Mouse (Mus musculus): ENCODE results near the gene Prrg2. TPM values are rescaled to one million over a fixed set of nuclear protein-coding genes. Genes with fewer than 3 reads are reported as not detected.
A peak's percentile ranks its signal among the peaks of the same experiment; 100 is the strongest.

Gene Prrg2
- total and polyA plus RNA-seq, 2 experiments, result 26.1 to 74.1 TPM

GRCm38 (mm10) chr7:45092828-45093515, 30.5 kb upstream of the Prrg2 start:
- peaks cover 12% of the 10 kb centered on the region; the same call in 1 of the 2 replicates for H3K36me3 ChIP-seq (ENCODE audit: control insufficient read depth, insufficient read depth, low read length)
- H3K27ac ChIP-seq (replicated peaks; ENCODE audit: insufficient read depth, low read depth, low read length), result no peak overlapping the region
- no peak overlapping the region for H3K4me3 ChIP-seq (ENCODE audit: insufficient read depth, low read depth, low read length)
- H3K9ac ChIP-seq (ENCODE audit: low read depth, low read length), result no peak overlapping the region
- TF ChIP-seq POLR2A (IDR thresholded peaks at IDR 0.05; ENCODE audit: extremely low read depth, insufficient read depth, low read length) (no peak), CTCF (IDR thresholded peaks at IDR 0.05; ENCODE audit: low read depth, low read length) (no peak)
- no peak for DNase-seq (ENCODE audit: extremely low read depth, low read depth, low spot score)
- H3K27me3 ChIP-seq (ENCODE audit: control insufficient read depth, insufficient read depth, low read length), result no peaks in the 10 kb centered on the region
- no peaks in the 10 kb centered on the region for H3K79me2 ChIP-seq (ENCODE audit: control insufficient read depth, insufficient read depth, low read length)
- H3K4me1 ChIP-seq (ENCODE audit: control insufficient read depth, insufficient read depth, low read length), result peaks cover 3% of the 10 kb centered on the region; the same call in 1 of the 2 replicates
- 84% methylated on average over 12 of the region's 12 CpGs for WGBS

DNA sequence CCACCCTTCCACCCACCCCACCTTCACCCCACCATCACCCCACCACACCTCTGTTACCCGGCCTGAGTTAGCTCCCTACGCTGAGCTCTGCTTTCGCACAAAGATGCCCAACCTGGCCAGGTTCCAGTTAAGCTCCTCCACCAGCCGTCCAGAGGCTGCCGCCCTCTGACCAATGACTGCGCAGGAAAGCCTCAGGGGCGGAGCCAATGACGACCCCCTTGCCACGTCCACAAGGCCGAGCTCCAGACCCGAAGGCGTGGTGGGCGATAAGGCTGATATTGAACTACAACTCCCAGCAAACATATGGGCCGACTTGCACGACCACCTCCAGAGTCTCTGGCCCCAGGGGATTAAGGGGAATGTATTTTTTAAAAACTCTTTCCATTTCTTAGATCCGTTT, 29.6 kb upstream of the Prrg2 start, which contains the start of gene Rcn3:
Gene Rcn3 (minus strand): TSS at position 174 of the 400 bp plus-strand sequence.
- no peaks in the 10 kb centered on the region for H3K27me3 ChIP-seq (ENCODE audit: control insufficient read depth, insufficient read depth, low read length)
- no peaks in the 10 kb centered on the region for H3K79me2 ChIP-seq (ENCODE audit: control insufficient read depth, insufficient read depth, low read length)
- peaks cover 5% of the 10 kb centered on the region; the same call in 1 of the 2 replicates for H3K36me3 ChIP-seq (ENCODE audit: control insufficient read depth, insufficient read depth, low read length)
- peak within 1 kb of the TSS; percentile 53 for H3K4me3 ChIP-seq (ENCODE audit: insufficient read depth, low read depth, low read length)
- TF ChIP-seq CTCF (IDR thresholded peaks at IDR 0.05; ENCODE audit: low read depth, low read length), result no peak
- no peak for TF ChIP-seq POLR2A (IDR thresholded peaks at IDR 0.05; ENCODE audit: extremely low read depth, insufficient read depth, low read length)
- H3K27ac ChIP-seq (replicated peaks; ENCODE audit: insufficient read depth, low read depth, low read length), result no peak within 1 kb of the TSS
- 4% methylated on average over 16 of the region's 16 CpGs for WGBS
- no peak for DNase-seq (ENCODE audit: extremely low read depth, low read depth, low spot score)
- H3K9ac ChIP-seq (ENCODE audit: low read depth, low read length), result 0 out of 2 replicates have a peak within 1 kb of the TSS, but pooled peaks have one; percentile 36
- peaks cover under 1% of the 10 kb centered on the region; the same call in 1 of the 2 replicates for H3K4me1 ChIP-seq (ENCODE audit: control insufficient read depth, insufficient read depth, low read length)

DNA sequence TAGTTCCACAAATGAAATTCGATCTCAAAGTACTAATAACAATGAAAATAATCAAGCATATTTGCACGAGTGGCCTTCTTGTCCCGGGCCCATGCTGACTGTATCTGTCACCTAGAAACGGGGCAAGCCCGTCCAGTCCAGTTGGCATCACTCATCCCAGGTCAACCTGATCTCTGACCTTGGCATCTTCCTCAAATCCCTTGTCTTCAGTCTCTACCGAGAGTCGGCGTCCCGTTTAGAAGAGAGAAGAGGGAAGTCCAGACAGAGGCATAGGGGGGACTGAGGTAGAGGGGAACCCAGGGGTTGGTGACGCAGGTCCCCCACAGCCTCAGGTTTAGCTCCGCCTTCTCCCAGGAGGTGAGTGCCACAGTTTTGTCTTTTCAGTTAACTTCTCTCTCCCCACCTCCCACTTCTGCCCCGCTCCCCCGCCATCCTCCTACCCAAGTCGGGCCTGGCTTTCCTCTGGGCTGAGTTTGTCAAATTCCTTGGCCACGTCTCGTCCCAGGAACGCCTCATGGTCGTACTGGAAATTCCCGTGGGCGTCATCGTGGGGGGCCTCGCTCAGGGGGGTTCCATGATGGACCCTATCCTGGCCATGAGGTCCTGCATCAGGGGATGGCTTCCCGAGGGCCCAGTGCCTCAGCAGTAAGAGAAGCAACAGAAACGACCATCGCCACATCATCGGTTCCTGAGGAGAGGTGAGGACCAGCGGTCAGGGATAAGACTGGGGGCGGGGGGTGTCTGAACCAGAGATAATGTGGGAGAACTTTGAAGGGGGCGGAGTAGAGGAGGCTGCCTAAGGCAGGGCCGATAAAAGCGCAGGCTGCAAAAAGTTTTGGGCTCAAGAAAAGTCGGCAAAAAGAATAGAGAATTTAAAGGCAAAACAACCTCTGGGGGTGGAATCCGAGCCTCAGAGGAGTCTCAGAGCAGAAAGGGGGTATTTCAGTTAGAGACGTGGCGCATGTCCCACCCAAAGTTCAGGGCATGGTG, 28.8 kb upstream of the Prrg2 start:
- Histone ChIP-seq H3K27me3 (ENCODE audit: control insufficient read depth, insufficient read depth, low read length) (no peaks in the 10 kb centered on the region), H3K9ac (ENCODE audit: low read depth, low read length) (0 out of 2 replicates have a peak overlapping the region, but pooled peaks have one; percentile 36), H3K27ac (replicated peaks; ENCODE audit: insufficient read depth, low read depth, low read length) (no peak overlapping the region), H3K4me3 (ENCODE audit: insufficient read depth, low read depth, low read length) (peak overlapping the region; percentile 53), H3K4me1 (ENCODE audit: control insufficient read depth, insufficient read depth, low read length) (no peaks in the 10 kb centered on the region), H3K79me2 (ENCODE audit: control insufficient read depth, insufficient read depth, low read length) (no peaks in the 10 kb centered on the region), H3K36me3 (ENCODE audit: control insufficient read depth, insufficient read depth, low read length) (peaks cover 3% of the 10 kb centered on the region; the same call in 1 of the 2 replicates)
- 22% methylated on average over 35 of the region's 35 CpGs for WGBS
- TF ChIP-seq CTCF (IDR thresholded peaks at IDR 0.05; ENCODE audit: low read depth, low read length), result no peak
- TF ChIP-seq POLR2A (IDR thresholded peaks at IDR 0.05; ENCODE audit: extremely low read depth, insufficient read depth, low read length), result no peak
- DNase-seq (ENCODE audit: extremely low read depth, low read depth, low spot score), result peak; percentile 36

GRCm38 (mm10) chr7:45090251-45090977, 27.9 kb upstream of the Prrg2 start:
- WGBS, result 82% methylated on average over 13 of the region's 13 CpGs
- H3K36me3 ChIP-seq (ENCODE audit: control insufficient read depth, insufficient read depth, low read length), result no peaks in the 10 kb centered on the region
- H3K4me3 ChIP-seq (ENCODE audit: insufficient read depth, low read depth, low read length), result no peak overlapping the region
- no peak overlapping the region for H3K9ac ChIP-seq (ENCODE audit: low read depth, low read length)
- H3K4me1 ChIP-seq (ENCODE audit: control insufficient read depth, insufficient read depth, low read length), result no peaks in the 10 kb centered on the region
- H3K27ac ChIP-seq (replicated peaks; ENCODE audit: insufficient read depth, low read depth, low read length), result no peak overlapping the region
- TF ChIP-seq POLR2A (IDR thresholded peaks at IDR 0.05; ENCODE audit: extremely low read depth, insufficient read depth, low read length) (no peak), CTCF (IDR thresholded peaks at IDR 0.05; ENCODE audit: low read depth, low read length) (no peak)
- no peaks in the 10 kb centered on the region for H3K27me3 ChIP-seq (ENCODE audit: control insufficient read depth, insufficient read depth, low read length)
- DNase-seq (ENCODE audit: extremely low read depth, low read depth, low spot score), result no peak
- H3K79me2 ChIP-seq (ENCODE audit: control insufficient read depth, insufficient read depth, low read length), result no peaks in the 10 kb centered on the region

DNA sequence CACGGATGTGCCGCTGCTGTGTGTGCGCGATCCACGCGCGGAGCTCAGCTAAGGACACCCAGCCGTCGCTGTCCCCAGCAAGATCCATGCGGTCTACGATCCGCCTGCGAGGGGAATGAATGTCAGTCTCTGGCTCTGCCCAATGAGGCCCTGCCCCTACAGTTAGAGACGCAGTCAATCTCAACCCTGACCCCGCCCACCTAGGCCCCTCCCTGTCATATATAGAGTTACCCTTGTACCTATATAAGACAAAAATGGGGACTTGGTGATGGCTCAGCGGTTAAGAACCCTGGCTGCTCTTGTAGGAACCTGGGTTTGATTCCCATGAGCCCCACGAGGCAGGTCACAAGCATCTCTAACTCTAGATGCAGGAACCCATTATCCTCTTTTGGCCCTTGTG, 26.1 kb upstream of the Prrg2 start:
- H3K36me3 ChIP-seq (ENCODE audit: control insufficient read depth, insufficient read depth, low read length), result no peaks in the 10 kb centered on the region
- H3K4me3 ChIP-seq (ENCODE audit: insufficient read depth, low read depth, low read length), result no peak overlapping the region
- H3K27me3 ChIP-seq (ENCODE audit: control insufficient read depth, insufficient read depth, low read length), result no peaks in the 10 kb centered on the region
- H3K79me2 ChIP-seq (ENCODE audit: control insufficient read depth, insufficient read depth, low read length), result no peaks in the 10 kb centered on the region
- H3K4me1 ChIP-seq (ENCODE audit: control insufficient read depth, insufficient read depth, low read length), result no peaks in the 10 kb centered on the region
- WGBS, result 95% methylated on average over 17 of the region's 17 CpGs
- TF ChIP-seq POLR2A (IDR thresholded peaks at IDR 0.05; ENCODE audit: extremely low read depth, insufficient read depth, low read length), result no peak
- no peak overlapping the region for H3K27ac ChIP-seq (replicated peaks; ENCODE audit: insufficient read depth, low read depth, low read length)
- no peak for DNase-seq (ENCODE audit: extremely low read depth, low read depth, low spot score)
- no peak overlapping the region for H3K9ac ChIP-seq (ENCODE audit: low read depth, low read length)

Measured in liver, adult 2 months (tissue).